Mouse (Mus musculus): ENCODE results near the gene Hira. TPM values are rescaled to one million over a fixed set of nuclear protein-coding genes. Genes with fewer than 3 reads are reported as not detected.

Hira gene
- total and polyA plus RNA-seq, 3 experiments: 19.0 to 23.1 (median 20.9) TPM

- no peak overlapping the region for H3K9ac ChIP-seq (ENCODE audit: low read depth, low read length)
Observed at GRCm38 (mm10) chr16:19010710-19011109, 133.9 kb downstream of the Hira start.

DNA sequence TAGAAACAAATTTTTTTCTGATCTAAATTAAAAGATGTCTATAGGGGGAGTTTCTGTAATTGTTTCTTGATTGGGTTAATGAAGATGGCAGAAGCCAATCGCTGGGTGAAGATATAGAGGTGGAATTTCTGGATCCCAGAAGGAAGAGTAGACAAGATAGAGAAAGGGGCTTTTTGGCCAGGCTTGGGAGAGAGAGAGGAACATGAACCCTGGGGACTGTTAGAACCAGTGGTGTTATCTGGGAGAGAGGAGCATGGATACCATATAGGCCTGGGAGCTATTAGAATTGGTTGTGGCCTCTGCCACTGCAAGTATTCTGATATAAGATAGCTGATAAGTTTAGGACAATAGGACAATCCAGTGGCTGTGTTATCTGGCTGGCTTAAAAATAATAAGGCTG lies 136.7 kb downstream of the Hira start:
- Histone ChIP-seq H3K79me2 (replicated peaks; ENCODE audit: control insufficient read depth, insufficient read depth, low read length) (no peaks in the 10 kb centered on the region), H3K9ac (ENCODE audit: low read depth, low read length) (no peak overlapping the region), H3K27me3 (ENCODE audit: control insufficient read depth, insufficient read depth, low read length) (no peaks in the 10 kb centered on the region), H3K4me1 (ENCODE audit: control insufficient read depth, insufficient read depth, low read length) (no peaks in the 10 kb centered on the region), H3K36me3 (ENCODE audit: control insufficient read depth, insufficient read depth, low read length) (no peaks in the 10 kb centered on the region), H3K4me3 (no peak overlapping the region), H3K27ac (no peak overlapping the region)
- intact Hi-C loops (cut with DNase I): no loop called here
- TF ChIP-seq POLR2A (IDR thresholded peaks at IDR 0.05; ENCODE audit: insufficient read depth, low read depth, low read length): no peak
- TF ChIP-seq CTCF (IDR thresholded peaks at IDR 0.05): no peak
- no peak for TF ChIP-seq EP300 (IDR thresholded peaks at IDR 0.05; ENCODE audit: insufficient read depth, low read depth, low read length)
- 63% methylated on average over 1 of the region's 1 CpGs for whole genome bisulfite sequencing
- DNase-seq: no peak

More at GRCm38 (mm10) chr16:19010710-19011109, 133.9 kb downstream of the Hira start:
- no peak overlapping the region for H3K4me3 ChIP-seq
- no peaks in the 10 kb centered on the region for H3K27me3 ChIP-seq (ENCODE audit: control insufficient read depth, insufficient read depth, low read length)
- no peak overlapping the region for H3K27ac ChIP-seq
- TF ChIP-seq CTCF (IDR thresholded peaks at IDR 0.05) (no peak), EP300 (IDR thresholded peaks at IDR 0.05; ENCODE audit: insufficient read depth, low read depth, low read length) (no peak), POLR2A (IDR thresholded peaks at IDR 0.05; ENCODE audit: insufficient read depth, low read depth, low read length) (no peak)
- DNase-seq: no peak
- H3K36me3 ChIP-seq (ENCODE audit: control insufficient read depth, insufficient read depth, low read length): no peaks in the 10 kb centered on the region
- WGBS: 47% methylated on average over 2 of the region's 2 CpGs
- intact Hi-C loops (cut with DNase I): no loop called here
- no peaks in the 10 kb centered on the region for H3K79me2 ChIP-seq (replicated peaks; ENCODE audit: control insufficient read depth, insufficient read depth, low read length)
- H3K4me1 ChIP-seq (ENCODE audit: control insufficient read depth, insufficient read depth, low read length): no peaks in the 10 kb centered on the region

GRCm38 (mm10) chr16:19014650-19015049 lies 137.8 kb downstream of the Hira start:
- no peak for DNase-seq
- TF ChIP-seq EP300 (IDR thresholded peaks at IDR 0.05; ENCODE audit: insufficient read depth, low read depth, low read length): no peak
- TF ChIP-seq POLR2A (IDR thresholded peaks at IDR 0.05; ENCODE audit: insufficient read depth, low read depth, low read length): no peak
- no peak for TF ChIP-seq CTCF (IDR thresholded peaks at IDR 0.05)
- H3K9ac ChIP-seq (ENCODE audit: low read depth, low read length): no peak overlapping the region
- no peaks in the 10 kb centered on the region for H3K36me3 ChIP-seq (ENCODE audit: control insufficient read depth, insufficient read depth, low read length)
- no peaks in the 10 kb centered on the region for H3K4me1 ChIP-seq (ENCODE audit: control insufficient read depth, insufficient read depth, low read length)
- H3K27me3 ChIP-seq (ENCODE audit: control insufficient read depth, insufficient read depth, low read length): no peaks in the 10 kb centered on the region
- no peak overlapping the region for H3K4me3 ChIP-seq
- no peak overlapping the region for H3K27ac ChIP-seq
- no peaks in the 10 kb centered on the region for H3K79me2 ChIP-seq (replicated peaks; ENCODE audit: control insufficient read depth, insufficient read depth, low read length)
- intact Hi-C loops (cut with DNase I): no loop called here

Other genes starting within 250 kb of the Hira start
- gene Sept5, start 247.1 kb upstream of the Hira start, total RNA-seq (2021): 1 to 10 TPM; 3.2 to 5.6 TPM
- gene Sept5, start 247.1 kb upstream of the Hira start, polyA plus RNA-seq (2012; rRNA removed): 7.1 and 7.3 TPM in 2 replicates
- 10 to 100 TPM; 14.7 to 19.5 TPM for gene Cldn5, start 100.2 kb upstream of the Hira start, total RNA-seq (2021)
- 27.6 and 38.3 TPM in 2 replicates for gene Cldn5, start 100.2 kb upstream of the Hira start, polyA plus RNA-seq (2012; rRNA removed)
- gene Ufd1, start 65.3 kb upstream of the Hira start, total RNA-seq (2021): 10 to 100 TPM; 45.4 to 48.5 TPM
- gene Ufd1, start 65.3 kb upstream of the Hira start, polyA plus RNA-seq (2012; rRNA removed): 30.3 and 42.6 TPM in 2 replicates
- gene Cdc45, start 65.0 kb upstream of the Hira start, total RNA-seq (2021): 1 to 10 TPM; 2.5 to 3.4 TPM
- 3.9 and 5.2 TPM in 2 replicates for gene Cdc45, start 65.0 kb upstream of the Hira start, polyA plus RNA-seq (2012; rRNA removed)
- gene 2510002D24Rik, start 40.5 kb upstream of the Hira start, total RNA-seq (2021): 10 to 100 TPM; 23.3 to 25.5 TPM
- gene 2510002D24Rik, start 40.5 kb upstream of the Hira start, polyA plus RNA-seq (2012; rRNA removed): 46.9 and 68.1 TPM in 2 replicates
- 1 to 10 TPM in 1 of 2 experiments, not detected in 1; 1.3 TPM for gene Gm28539, start 40.5 kb upstream of the Hira start, total RNA-seq (2021)
- gene Gm28539, start 40.5 kb upstream of the Hira start, polyA plus RNA-seq (2012; rRNA removed): not detected in 2 replicates
- gene Mrpl40, start 175 bp upstream of the Hira start, total RNA-seq (2021): 10 to 100 TPM; 48.3 to 57.2 TPM
- 13.2 and 19.1 TPM in 2 replicates for gene Mrpl40, start 175 bp upstream of the Hira start, polyA plus RNA-seq (2012; rRNA removed)